Mouse (Mus musculus) gastrocnemius, adult 8-10 months (tissue): ENCODE results near the gene S100a6. TPM values are rescaled to one million over a fixed set of nuclear protein-coding genes. Genes with fewer than 3 reads are reported as not detected.
A peak's percentile ranks its signal among the peaks of the same experiment; 100 is the strongest.

Experiments
- DNase-seq, 2 experiments: peaks; one replicate each; pipeline ENCODE4 v3.0.0; 2022; ENCODE audit warnings: low spot score in 2 of 2
- total RNA-seq, 4 experiments: library from RNA; stranded (reverse); gene quantifications; 2 replicates each; pipeline ENCODE4 v1.2.4; 2022

S100a6 gene
- total RNA-seq, 4 experiments from 2014 or later: 38.3 to 90.6 (median 55.1) TPM

GRCm38 (mm10) chr3:90626266-90627021 is 13.8 kb downstream of the S100a6 start:
- DNase-seq: no peak

GRCm38 (mm10) chr3:90627366-90627765 is 14.7 kb downstream of the S100a6 start:
- DNase-seq: no peak

- no peak for DNase-seq
Measured at GRCm38 (mm10) chr3:90627807-90628206, 15.1 kb downstream of the S100a6 start.

- no peak for DNase-seq
Measured at GRCm38 (mm10) chr3:90629298-90629697, 16.6 kb downstream of the S100a6 start.

GRCm38 (mm10) chr3:90631984-90632383 is 19.3 kb downstream of the S100a6 start:
- no peak for DNase-seq

- no peak for DNase-seq
Measured at GRCm38 (mm10) chr3:90638511-90639275, 26.0 kb downstream of the S100a6 start.

GRCm38 (mm10) chr3:90639511-90640154 is 27.0 kb downstream of the S100a6 start:
- no peak for DNase-seq

- no peak for DNase-seq
Measured at GRCm38 (mm10) chr3:90640981-90641380, 28.3 kb downstream of the S100a6 start.

GRCm38 (mm10) chr3:90644220-90644619 is 31.5 kb downstream of the S100a6 start:
- peak in 1 of 2 experiments; percentile 27 for DNase-seq

GRCm38 (mm10) chr3:90647291-90647690 is 34.6 kb downstream of the S100a6 start:
- no peak for DNase-seq

GRCm38 (mm10) chr3:90648981-90649380 is 36.3 kb downstream of the S100a6 start:
- DNase-seq: no peak

- no peak for DNase-seq
Measured at GRCm38 (mm10) chr3:90649832-90650231, 37.1 kb downstream of the S100a6 start.

- DNase-seq: peak; percentile 38 to 42
Measured at GRCm38 (mm10) chr3:90652878-90653508, 40.3 kb downstream of the S100a6 start.

GRCm38 (mm10) chr3:90653717-90654116 is 41.0 kb downstream of the S100a6 start, which contains the start of gene S100a7a:
TSS of gene S100a7a (plus strand) at chr3:90654017.
- DNase-seq: no peak

- DNase-seq: no peak
Measured at GRCm38 (mm10) chr3:90657405-90657804, 44.7 kb downstream of the S100a6 start.

- no peak for DNase-seq
Measured at GRCm38 (mm10) chr3:90659364-90660044, 46.8 kb downstream of the S100a6 start.

GRCm38 (mm10) chr3:90664219-90664618 is 51.5 kb downstream of the S100a6 start:
- no peak for DNase-seq

- DNase-seq: no peak
Measured at GRCm38 (mm10) chr3:90668846-90669245, 56.2 kb downstream of the S100a6 start, which contains the start of gene S100a8. TSS of gene S100a8 (plus strand) at chr3:90668978.
